Mouse (Mus musculus) MEL-GATA-1-ER (cell line): ENCODE results near the gene Gm19345.
A peak's percentile ranks its signal among the peaks of the same experiment; 100 is the strongest.

ENCODE experiments used
- DNase-seq: peaks from one replicate; pipeline ENCODE4 v3.0.0-alpha.2; 2012; ENCODE audit warnings: low read depth; ENCODE audit errors: extremely low read depth

Gm19345 gene

DNA sequence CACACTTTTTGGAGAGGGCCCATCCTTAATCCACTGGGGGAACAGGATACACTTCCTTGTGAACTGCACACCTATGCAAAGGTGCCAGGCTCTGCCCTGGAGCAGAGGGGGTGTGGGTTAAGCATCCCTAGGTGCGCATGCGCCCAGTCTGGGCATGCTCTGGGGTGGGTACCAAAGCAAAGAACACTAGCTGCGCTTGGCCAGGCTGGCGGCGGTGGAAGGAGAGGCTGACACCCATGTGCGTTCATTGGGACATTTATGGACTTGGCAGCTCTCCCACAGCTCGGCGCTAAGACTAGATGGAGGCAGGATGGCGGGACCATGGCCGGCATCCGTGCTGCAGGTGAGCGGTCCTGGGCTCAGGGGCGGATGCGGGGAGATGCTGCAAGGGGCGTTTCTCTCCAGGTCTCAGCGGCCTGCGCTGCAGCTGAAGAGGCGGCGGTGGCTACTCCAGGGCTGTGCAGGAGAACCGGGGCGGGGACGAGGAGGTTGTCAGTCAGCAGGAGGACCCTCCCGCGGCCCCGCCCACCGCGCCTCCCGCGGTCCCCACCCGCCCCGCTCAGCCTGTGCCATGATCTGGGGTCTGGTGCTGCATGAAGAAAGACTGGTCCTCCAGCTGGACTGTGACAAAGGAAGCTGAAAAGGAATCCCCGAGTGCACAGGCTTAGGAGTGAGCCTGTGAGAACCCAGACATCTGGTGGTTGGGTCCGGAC lies at the start of gene Gm19345:
Gene Gm19345, plus strand, starts transcription at position 146 of the 713 bp plus-strand sequence.
- no peak for DNase-seq

GRCm38 (mm10) chr7:19802995-19803394 lies 48.8 kb upstream of the Gm19345 start:
- DNase-seq = no peak

- DNase-seq = no peak
These were observed 45.3 kb upstream of the Gm19345 start for GRCm38 (mm10) chr7:19806356-19806969.

- no peak for DNase-seq
These were observed 42.4 kb upstream of the Gm19345 start for GRCm38 (mm10) chr7:19809369-19809768.

GRCm38 (mm10) chr7:19811114-19811513 lies 40.7 kb upstream of the Gm19345 start:
- no peak for DNase-seq

GRCm38 (mm10) chr7:19813161-19813560 lies 38.6 kb upstream of the Gm19345 start:
- DNase-seq = no peak

GRCm38 (mm10) chr7:19813579-19814122 lies 38.2 kb upstream of the Gm19345 start:
- peak; percentile 64 for DNase-seq

DNA sequence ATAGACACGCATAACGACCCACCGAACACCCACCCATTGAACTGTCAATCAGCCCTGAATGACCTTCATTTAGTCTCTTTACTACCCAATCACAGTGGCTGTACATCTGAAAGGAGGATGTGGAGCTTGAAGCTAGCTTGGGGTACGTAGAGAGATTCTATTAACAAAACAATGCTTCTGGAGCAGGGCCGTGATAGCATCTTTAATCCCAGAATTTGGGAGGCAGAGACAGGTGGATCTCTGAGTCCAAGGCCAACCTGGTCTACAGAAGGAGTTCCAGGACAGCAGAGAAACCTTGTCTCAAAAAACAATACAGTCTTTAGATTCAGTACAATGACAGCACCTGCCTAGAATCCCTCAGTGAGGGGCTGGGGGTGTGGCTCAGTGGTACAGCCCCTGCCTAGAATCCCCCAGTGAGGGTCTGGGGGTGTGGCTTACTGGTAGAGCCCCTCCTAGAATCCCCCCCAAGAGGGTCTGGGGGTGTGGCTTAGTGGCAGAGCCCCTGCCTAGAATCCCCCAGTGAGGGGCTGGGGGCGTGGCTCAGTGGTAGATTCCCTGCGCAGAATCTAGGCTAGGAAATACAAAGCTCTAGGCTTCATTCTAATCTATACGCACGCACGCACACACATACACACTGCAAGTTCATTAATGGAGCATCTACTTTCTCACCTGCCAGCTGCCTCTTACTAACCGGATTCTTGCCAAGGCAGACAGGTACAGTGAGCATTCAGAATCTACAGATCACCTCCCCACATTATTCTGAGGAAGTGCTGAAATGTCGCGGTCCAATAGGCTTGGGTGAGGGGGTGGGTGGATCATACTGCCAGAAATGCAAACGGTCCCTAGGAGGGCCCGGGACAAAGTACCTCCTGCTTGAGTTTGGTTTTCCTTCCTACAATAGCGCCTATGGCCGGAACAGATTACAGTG lies 36.2 kb upstream of the Gm19345 start:
- DNase-seq = no peak

GRCm38 (mm10) chr7:19816224-19816771 lies 35.5 kb upstream of the Gm19345 start:
- peak; percentile 76 for DNase-seq

DNA sequence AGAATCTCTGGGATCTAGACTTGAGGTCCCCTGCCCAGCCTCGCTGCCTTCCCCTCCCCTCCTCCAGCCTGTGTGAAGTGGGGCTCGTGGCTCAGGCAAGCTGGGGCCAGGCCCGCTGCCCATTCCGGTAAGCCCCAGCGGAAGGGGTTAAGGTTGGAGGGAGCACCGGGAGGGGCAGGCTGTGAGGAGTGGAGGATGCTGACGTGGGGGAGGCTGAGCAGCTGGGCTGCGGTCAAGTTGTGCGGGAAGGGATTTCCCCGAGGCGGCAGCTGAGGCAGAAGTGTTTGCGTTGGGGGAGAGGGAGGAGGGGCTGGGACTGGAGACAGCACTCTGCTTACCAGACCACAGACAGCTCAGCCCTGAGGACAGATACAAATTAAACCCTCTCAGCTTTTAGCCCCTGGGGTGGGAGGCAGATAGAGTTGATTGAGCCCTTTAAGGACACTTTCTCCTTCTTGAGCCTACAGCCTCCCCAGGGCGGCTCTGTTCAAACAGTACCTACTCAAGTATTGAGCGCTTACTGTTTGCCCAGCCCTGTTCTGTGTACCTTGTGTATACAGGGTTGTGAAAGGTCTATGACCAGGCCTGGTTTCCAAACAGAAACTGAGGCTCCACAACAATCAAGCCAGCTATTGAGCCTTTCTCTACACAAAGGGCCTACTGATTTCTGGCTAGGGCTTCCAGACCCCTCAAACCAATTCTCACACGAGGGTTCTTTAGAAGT lies 34.3 kb upstream of the Gm19345 start:
- no peak for DNase-seq

DNA sequence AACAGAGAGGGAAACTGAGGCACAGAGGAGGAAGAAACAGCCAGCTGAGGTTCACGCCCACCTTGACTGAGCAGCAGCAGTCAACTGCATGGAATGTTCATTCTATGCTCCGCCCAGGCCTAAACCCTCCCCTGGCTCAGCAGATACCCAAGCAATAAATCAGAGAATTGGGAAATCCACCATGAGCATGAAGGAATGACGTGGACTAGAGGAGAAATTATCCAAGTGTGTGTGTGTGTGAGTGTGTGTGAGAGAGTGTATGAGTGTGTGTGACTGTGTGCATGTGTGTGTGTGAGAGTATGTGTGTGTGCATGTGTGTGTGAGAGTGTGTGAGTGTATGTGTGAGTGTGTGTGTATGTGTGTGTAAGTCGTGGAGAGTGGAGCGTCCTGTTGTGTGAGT lies 33.4 kb upstream of the Gm19345 start:
- DNase-seq = no peak

- no peak for DNase-seq
These were observed 32.9 kb upstream of the Gm19345 start for GRCm38 (mm10) chr7:19818875-19819274.

DNA sequence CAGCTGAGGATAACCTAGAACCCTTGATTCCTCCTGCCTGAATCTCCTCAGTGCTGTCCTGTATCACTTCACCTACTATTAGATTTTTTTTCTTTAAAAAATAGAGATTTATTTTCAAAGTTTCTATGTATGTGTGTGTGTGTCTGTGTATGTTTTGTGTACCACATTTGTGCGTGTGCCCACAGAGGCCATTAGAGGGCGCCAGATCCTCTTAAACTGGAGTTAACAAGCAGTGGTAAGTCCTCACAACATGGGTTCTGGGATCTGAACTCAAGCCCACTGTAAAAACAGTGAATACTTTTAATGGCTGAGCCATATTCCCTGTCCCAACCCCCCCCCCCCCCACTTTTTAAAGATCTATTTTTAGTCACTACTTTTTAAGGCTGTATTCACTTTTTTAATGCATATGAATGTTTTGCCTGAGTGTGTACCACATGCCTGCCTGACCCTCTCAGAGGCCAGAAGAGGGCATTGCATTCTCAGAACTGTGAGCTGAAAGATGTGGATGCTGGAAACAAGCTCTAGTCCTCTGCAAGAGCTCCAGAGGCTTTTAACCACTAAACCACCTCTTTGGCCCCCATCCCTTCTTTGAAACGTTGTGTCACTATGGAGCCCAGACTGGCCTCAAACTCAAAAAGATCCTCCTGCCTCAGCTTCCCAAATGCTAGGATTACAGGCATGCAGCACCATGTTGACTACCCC lies 31.3 kb upstream of the Gm19345 start:
- no peak for DNase-seq

- no peak for DNase-seq
These were observed 30.2 kb upstream of the Gm19345 start for GRCm38 (mm10) chr7:19821633-19822032.

DNA sequence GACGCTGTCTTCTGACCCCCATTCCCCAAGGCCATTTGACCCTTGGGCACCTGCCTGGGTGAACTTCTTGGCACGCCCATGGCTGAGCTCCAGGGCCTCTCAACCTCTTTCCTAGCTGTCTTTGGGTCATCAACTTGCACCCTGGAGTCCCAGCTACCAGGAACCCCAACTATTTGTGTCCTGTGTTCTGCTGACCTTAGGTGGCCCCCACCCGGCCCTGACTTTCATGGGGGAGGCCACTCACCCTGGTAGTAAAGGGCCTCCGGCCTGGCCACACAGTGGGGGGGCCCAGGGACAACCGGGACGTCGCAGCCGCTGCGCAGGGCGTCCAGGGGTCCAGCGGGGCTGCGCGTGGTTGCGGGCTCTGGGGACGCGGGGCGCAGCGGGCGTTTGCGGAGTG lies 29.6 kb upstream of the Gm19345 start:
- DNase-seq = no peak

DNA sequence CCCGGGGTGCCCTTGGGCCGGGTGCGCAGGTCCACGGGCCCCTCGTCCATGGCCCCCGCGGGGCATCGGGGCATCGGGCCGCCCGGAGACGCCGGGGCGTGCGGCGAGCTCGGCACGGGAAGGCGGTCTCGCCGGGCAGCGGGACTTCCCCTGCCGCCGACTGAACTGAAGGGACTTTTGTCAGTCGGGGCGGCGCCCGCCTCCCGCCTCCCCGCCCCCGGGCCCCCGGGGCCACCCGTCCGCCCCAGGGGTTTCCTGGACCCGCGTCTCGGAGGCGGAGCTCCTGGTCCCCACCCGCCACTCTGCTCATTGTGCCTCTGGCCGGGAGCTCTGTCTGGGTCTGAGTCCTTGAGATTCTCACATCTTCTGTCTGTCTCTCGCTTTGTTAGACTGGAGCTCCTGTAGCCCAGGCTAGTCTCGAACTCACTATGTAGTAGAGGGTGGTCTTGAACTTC lies 29.2 kb upstream of the Gm19345 start, which contains the start of gene Bcl3:
Gene Bcl3, minus strand, starts transcription at position 167 of the 455 bp plus-strand sequence.
- no peak for DNase-seq

DNA sequence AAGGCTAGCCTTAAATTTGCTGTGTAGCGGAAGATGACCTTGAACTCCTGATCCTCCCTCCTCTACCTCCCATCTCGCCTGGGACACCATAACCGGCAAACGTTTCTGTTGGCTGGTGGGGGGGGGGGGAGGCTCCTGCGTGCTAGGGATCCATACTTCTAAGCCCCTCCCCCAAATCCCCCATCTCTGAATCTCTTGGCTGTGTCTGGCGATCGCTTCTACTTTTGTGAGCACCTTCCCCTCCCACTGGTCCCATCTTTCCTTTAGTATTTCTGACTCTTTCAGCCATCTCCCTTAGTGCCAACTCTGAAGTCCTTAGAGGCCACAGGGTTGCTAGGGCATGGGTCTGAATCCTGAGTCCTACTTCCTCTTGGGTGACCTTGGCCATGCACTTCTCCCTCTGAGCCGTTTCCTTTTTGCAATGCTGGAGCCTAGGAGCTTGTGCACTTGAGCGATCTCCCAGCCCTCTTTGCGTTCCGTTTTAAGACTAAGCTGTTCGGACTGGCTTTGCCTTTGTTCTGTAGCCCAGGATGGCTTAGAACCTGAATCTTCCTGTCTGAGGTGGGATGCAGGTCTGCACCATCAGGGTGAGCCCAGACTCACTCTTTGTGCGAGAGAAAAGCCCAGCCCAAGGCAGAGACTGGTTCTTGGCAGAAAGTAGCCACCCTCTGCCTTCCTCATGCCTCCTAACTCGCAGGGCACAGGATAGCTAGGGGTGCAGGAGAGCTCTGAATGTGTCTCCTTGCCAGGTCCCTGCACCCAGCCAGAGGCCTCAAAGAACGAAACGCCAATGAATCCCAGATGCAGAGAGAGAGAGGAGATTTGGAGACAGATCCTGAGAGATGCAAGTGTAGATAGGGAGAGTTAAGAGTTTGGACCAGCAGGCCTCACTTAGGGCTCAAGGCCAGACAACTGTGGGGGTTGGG lies 28.3 kb upstream of the Gm19345 start:
- DNase-seq = peak; percentile 65

- peak; percentile 62 for DNase-seq
These were observed 27.4 kb upstream of the Gm19345 start for GRCm38 (mm10) chr7:19824182-19824973.
